Mouse (Mus musculus) midbrain, postnatal 0 days (tissue): Measurements from ENCODE around the gene Tspo2. TPM values are rescaled to one million over a fixed set of nuclear protein-coding genes. Genes with fewer than 3 reads are reported as not detected.
"Not testable (repeated sequence)": the region's sequence is repeated elsewhere in the genome, so short reads cannot be mapped to it uniquely, and the experiment has no call there.

ENCODE experiments used
- ATAC-seq: fragments of 200-750 bp; cut with Nextera tagmentation; 2 replicates; pipeline ENCODE4 v1.8.0; 2017; ENCODE audit warnings: moderate number of reproducible peaks, mild to moderate bottlenecking, moderate TSS enrichment, moderate library complexity; ENCODE audit not compliant: low FRiP score
- DNase-seq: peaks from one replicate; pipeline ENCODE4 v3.0.0-alpha.2; 2015; ENCODE audit warnings: low spot score
- H3K27ac ChIP-seq: fragments of 300-500 bp; sonication (generic); 2 replicates; pipeline ENCODE4 v1.5.1; 2014; ENCODE audit warnings: low read depth, mild to moderate bottlenecking, low read length, mixed read lengths
- H3K27me3 ChIP-seq: fragments of 300-500 bp; sonication (generic); 2 replicates; pipeline ENCODE4 v1.6.1; 2014; ENCODE audit warnings: low read length, control low read depth, mixed read lengths; ENCODE audit not compliant: insufficient read depth
- H3K36me3 ChIP-seq: fragments of 300-500 bp; sonication (generic); 2 replicates; pipeline ENCODE4 v1.6.1; 2014; ENCODE audit warnings: low read length, control low read depth, mixed read lengths; ENCODE audit not compliant: insufficient read depth
- H3K4me1 ChIP-seq: fragments of 300-500 bp; sonication (generic); 2 replicates; pipeline ENCODE4 v1.6.1; 2014; ENCODE audit warnings: mild to moderate bottlenecking, control low read depth, antibody characterized with exemption, low read length, mixed read lengths; ENCODE audit not compliant: insufficient read depth
- H3K4me2 ChIP-seq: fragments of 300-500 bp; sonication (generic); 2 replicates; pipeline ENCODE4 v1.6.1; 2014; ENCODE audit warnings: low read depth, mild to moderate bottlenecking, low read length, mixed read lengths; ENCODE audit not compliant: poor library complexity, severe bottlenecking
- H3K4me3 ChIP-seq: fragments of 300-500 bp; sonication (generic); 2 replicates; pipeline ENCODE4 v1.5.1; 2014; ENCODE audit warnings: low read depth, mild to moderate bottlenecking, low read length, moderate library complexity
- H3K9ac ChIP-seq: fragments of 300-500 bp; sonication (generic); replicated peaks from 2 replicates; pipeline ENCODE4 v1.6.1; 2014; ENCODE audit warnings: mild to moderate bottlenecking, low read length, moderate library complexity, mixed read lengths; ENCODE audit not compliant: poor library complexity, severe bottlenecking
- H3K9me3 ChIP-seq: fragments of 300-500 bp; sonication (generic); 2 replicates; pipeline ENCODE4 v1.6.1; 2016; ENCODE audit warnings: low read length, control low read depth
- CTCF ChIP-seq: IDR thresholded peaks from 2 replicates; pipeline ENCODE4 v1.5.1; 2016; ENCODE audit warnings: antibody characterized with exemption, mild to moderate bottlenecking
- WGBS: fragments of 180-500 bp; shearing (Covaris S2); extraction: QIAGEN DNeasy Blood & Tissue Kit; methylation state at CpG from one replicate; pipeline ENCODE4 v1.1.7; 2014; 5-methylcytosine and 5-hydroxymethylcytosine counted together
- polyA plus RNA-seq: library from polyadenylated mRNA; unstranded; fragments of >200 nt; fragmentation: Nextera tagmentation; extraction: Ambion mirVana; gene quantifications from 2 replicates; pipeline ENCODE4 v1.2.1, GENCODE M21; 2015
- total RNA-seq: library from RNA; depleted of rRNA; stranded (reverse); fragments of >200 nt; gene quantifications from 2 replicates; pipeline ENCODE4 v1.2.3, GENCODE M21; 2014

The Tspo2 gene
- total and polyA plus RNA-seq, 2 experiments from 2014 or later = 0.22 to 0.74 TPM

- H3K27ac ChIP-seq = no peak overlapping the region
- TF ChIP-seq CTCF = no peak
- no peaks in the 10 kb centered on the region for H3K4me1 ChIP-seq
- no peak for DNase-seq
- WGBS = 89% methylated on average over 3 of the region's 3 CpGs
- H3K36me3 ChIP-seq = no peaks in the 10 kb centered on the region
- H3K27me3 ChIP-seq = no peaks in the 10 kb centered on the region
- no peak overlapping the region for H3K4me2 ChIP-seq
- no peaks in the 10 kb centered on the region for H3K9me3 ChIP-seq
- H3K4me3 ChIP-seq = no peak overlapping the region
- no peak overlapping the region for H3K9ac ChIP-seq
- no peak for ATAC-seq
Observed at GRCm38 (mm10) chr17:48489466-48489865, 38.1 kb upstream of the Tspo2 start.

- 89% methylated on average over 5 of the region's 5 CpGs for WGBS
- H3K9me3 ChIP-seq = no peaks in the 10 kb centered on the region
Observed at GRCm38 (mm10) chr17:48484191-48484590, 32.9 kb upstream of the Tspo2 start.

GRCm38 (mm10) chr17:48483764-48484163 lies 32.4 kb upstream of the Tspo2 start:
- H3K9me3 ChIP-seq = no peaks in the 10 kb centered on the region
- no peaks in the 10 kb centered on the region for H3K36me3 ChIP-seq
- H3K4me3 ChIP-seq = no peak overlapping the region
- ATAC-seq (no peak), DNase-seq (no peak)
- no peak for TF ChIP-seq CTCF
- no peak overlapping the region for H3K27ac ChIP-seq
- no peaks in the 10 kb centered on the region for H3K4me1 ChIP-seq
- 88% methylated on average over 5 of the region's 5 CpGs for WGBS
- H3K4me2 ChIP-seq = no peak overlapping the region
- no peak overlapping the region for H3K9ac ChIP-seq
- no peaks in the 10 kb centered on the region for H3K27me3 ChIP-seq

More at GRCm38 (mm10) chr17:48484191-48484590, 32.9 kb upstream of the Tspo2 start:
- no peak for TF ChIP-seq CTCF
- Histone ChIP-seq H3K4me3 (no peak overlapping the region), H3K27me3 (no peaks in the 10 kb centered on the region), H3K27ac (no peak overlapping the region), H3K4me1 (no peaks in the 10 kb centered on the region), H3K36me3 (no peaks in the 10 kb centered on the region), H3K9ac (no peak overlapping the region), H3K4me2 (no peak overlapping the region)
- DNase-seq (no peak), ATAC-seq (no peak)

DNA sequence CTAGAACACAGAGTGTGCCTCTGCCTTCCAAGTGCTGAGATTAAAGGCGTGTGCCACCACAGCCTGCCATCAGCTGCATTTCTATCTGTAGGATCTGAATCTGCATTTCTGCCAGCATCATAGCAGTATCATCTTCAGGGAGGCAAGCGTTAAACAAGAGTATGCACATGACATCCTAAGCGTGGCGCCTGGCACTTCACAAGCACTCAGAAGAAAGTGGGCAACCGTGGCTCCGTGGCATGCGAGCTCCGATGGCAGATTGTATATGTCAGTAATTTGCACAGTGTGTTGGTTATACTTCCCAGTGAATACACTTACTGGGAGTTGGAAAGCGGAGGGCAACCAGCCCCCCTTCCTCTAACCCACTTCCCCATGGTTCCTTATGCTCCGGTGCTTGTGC lies 28.6 kb upstream of the Tspo2 start:
- 87% methylated on average over 10 of the region's 10 CpGs for WGBS
- H3K4me1 ChIP-seq = no peaks in the 10 kb centered on the region
- no peaks in the 10 kb centered on the region for H3K27me3 ChIP-seq
- H3K4me3 ChIP-seq = no peak overlapping the region
- no peaks in the 10 kb centered on the region for H3K36me3 ChIP-seq
- ATAC-seq (no peak), DNase-seq (no peak)
- H3K4me2 ChIP-seq = no peak overlapping the region
- no peak overlapping the region for H3K9ac ChIP-seq
- no peaks in the 10 kb centered on the region for H3K9me3 ChIP-seq
- TF ChIP-seq CTCF = no peak
- no peak overlapping the region for H3K27ac ChIP-seq

- no peak overlapping the region for H3K4me2 ChIP-seq
- no peak for TF ChIP-seq CTCF
- DNase-seq (no peak), ATAC-seq (no peak)
- 84% methylated on average over 8 of the region's 8 CpGs for WGBS
- H3K9ac ChIP-seq = no peak overlapping the region
- no peaks in the 10 kb centered on the region for H3K4me1 ChIP-seq
- H3K27me3 ChIP-seq = no peaks in the 10 kb centered on the region
- no peak overlapping the region for H3K27ac ChIP-seq
- no peaks in the 10 kb centered on the region for H3K36me3 ChIP-seq
- no peak overlapping the region for H3K4me3 ChIP-seq
- no peaks in the 10 kb centered on the region for H3K9me3 ChIP-seq
Observed at GRCm38 (mm10) chr17:48475444-48475843, 24.1 kb upstream of the Tspo2 start.

- whole genome bisulfite sequencing = 85% methylated on average over 6 of the region's 6 CpGs
- H3K27me3 ChIP-seq, H3K27ac ChIP-seq, H3K4me3 ChIP-seq, H3K36me3 ChIP-seq, H3K4me2 ChIP-seq, DNase-seq, H3K9me3 ChIP-seq, H3K9ac ChIP-seq, ATAC-seq, H3K4me1 ChIP-seq: not testable (repeated sequence)
Observed at GRCm38 (mm10) chr17:48474282-48474681, 23.0 kb upstream of the Tspo2 start.
